Mouse (Mus musculus): ENCODE measurements around the gene Cers1. TPM values are rescaled to one million over a fixed set of nuclear protein-coding genes. Genes with fewer than 3 reads are reported as not detected.

The Cers1 gene
- polyA plus RNA-seq, 1 experiment from 2014 or later = 38.8 TPM

DNA sequence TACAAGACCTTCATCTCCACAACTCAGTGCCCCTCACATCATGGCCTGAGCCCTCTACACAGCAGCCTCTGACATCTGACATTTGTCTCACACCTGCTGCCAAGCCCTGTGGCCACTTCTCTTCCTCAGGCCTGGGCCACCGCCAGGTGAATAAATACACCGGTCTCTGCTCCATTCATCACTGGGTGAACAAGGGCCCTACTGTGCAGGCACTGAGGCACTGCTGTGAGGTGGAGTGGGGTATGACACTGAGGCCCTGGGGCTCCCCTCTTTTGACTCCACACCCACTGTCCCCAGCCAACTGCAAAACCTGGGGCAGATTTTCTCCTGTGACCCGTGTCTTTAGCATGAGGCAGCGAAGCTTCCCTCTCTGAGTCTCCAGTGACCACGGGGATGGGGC is 51.0 kb downstream of the Cers1 start:
- WGBS = 72% methylated on average over 5 of the region's 5 CpGs
- no peak for ATAC-seq (ENCODE audit: low FRiP score, low TSS enrichment)
- H3K9me3 ChIP-seq (ENCODE audit: control insufficient read depth, low read length) = no peaks in the 10 kb centered on the region

DNA sequence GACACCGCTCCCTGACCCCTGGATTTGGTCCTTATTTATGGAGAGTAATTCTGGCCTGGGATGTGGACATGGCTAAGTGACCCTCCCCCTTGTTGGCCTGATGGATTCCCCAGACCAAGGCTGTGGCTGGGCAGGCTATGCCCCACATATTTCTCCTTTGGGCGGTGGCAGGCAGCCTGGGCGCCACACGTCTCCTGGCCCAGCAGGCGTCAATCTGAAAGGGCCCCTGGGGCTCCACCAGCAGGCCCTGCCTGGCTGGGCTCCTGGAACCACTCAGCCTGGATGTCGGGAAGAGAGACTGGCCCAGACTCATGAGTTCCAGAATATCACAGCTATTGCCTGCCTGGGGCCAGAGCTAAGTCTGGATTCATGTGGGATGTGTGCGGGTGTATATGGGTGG is 54.9 kb downstream of the Cers1 start:
- ATAC-seq (ENCODE audit: low FRiP score, low TSS enrichment) = no peak
- Histone ChIP-seq H3K27ac (replicated peaks; ENCODE audit: low read depth, low read length) (no peak overlapping the region), H3K4me3 (replicated peaks; ENCODE audit: low read depth, low read length) (no peak overlapping the region), H3K9ac (replicated peaks; ENCODE audit: low read length) (no peak overlapping the region), H3K36me3 (ENCODE audit: control insufficient read depth, insufficient read depth, low read length) (no peaks in the 10 kb centered on the region), H3K27me3 (ENCODE audit: control insufficient read depth, insufficient read depth, low read length) (peaks cover 42% of the 10 kb centered on the region), H3K4me1 (ENCODE audit: control insufficient read depth, insufficient read depth, low read length) (0 out of 2 replicates have a peak, but pooled peaks cover 7% of the 10 kb centered on the region), H3K4me2 (ENCODE audit: low read length) (no peak overlapping the region), H3K9me3 (ENCODE audit: control insufficient read depth, low read length) (no peaks in the 10 kb centered on the region)
- WGBS = 80% methylated on average over 7 of the region's 7 CpGs
- no peak for DNase-seq

More for the DNA sequence above, 51.0 kb downstream of the Cers1 start:
- Histone ChIP-seq H3K36me3 (ENCODE audit: control insufficient read depth, insufficient read depth, low read length) (no peaks in the 10 kb centered on the region), H3K27ac (replicated peaks; ENCODE audit: low read depth, low read length) (no peak overlapping the region), H3K9ac (replicated peaks; ENCODE audit: low read length) (no peak overlapping the region), H3K4me2 (ENCODE audit: low read length) (no peak overlapping the region), H3K4me3 (replicated peaks; ENCODE audit: low read depth, low read length) (no peak overlapping the region), H3K27me3 (ENCODE audit: control insufficient read depth, insufficient read depth, low read length) (peaks cover 3% of the 10 kb centered on the region; the same call in 1 of the 2 replicates), H3K4me1 (ENCODE audit: control insufficient read depth, insufficient read depth, low read length) (no peaks in the 10 kb centered on the region)
- DNase-seq = no peak

DNA sequence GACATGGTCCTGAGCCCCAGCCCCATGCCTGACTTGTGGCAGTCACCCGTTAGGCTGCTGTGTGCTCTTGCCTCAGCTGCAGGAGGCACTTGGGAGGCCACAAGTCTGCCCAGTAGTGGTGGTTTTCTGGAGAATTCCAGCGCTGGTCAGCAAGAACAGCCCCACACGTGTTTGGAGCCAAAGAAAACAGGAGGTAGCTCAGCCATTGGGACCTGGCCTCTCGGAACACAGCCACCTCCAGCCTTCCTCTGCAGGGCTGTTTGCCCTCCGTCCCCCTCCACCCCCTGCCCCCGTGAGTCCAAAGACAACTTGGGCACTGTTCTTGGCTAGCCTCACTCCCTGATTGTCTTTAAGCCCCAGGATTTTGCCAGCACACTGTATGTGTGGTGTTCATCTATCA is 56.4 kb downstream of the Cers1 start:
- Histone ChIP-seq H3K4me2 (ENCODE audit: low read length) (no peak overlapping the region), H3K27me3 (ENCODE audit: control insufficient read depth, insufficient read depth, low read length) (peaks cover 57% of the 10 kb centered on the region), H3K4me1 (ENCODE audit: control insufficient read depth, insufficient read depth, low read length) (0 out of 2 replicates have a peak, but pooled peaks cover 7% of the 10 kb centered on the region), H3K4me3 (replicated peaks; ENCODE audit: low read depth, low read length) (no peak overlapping the region), H3K9ac (replicated peaks; ENCODE audit: low read length) (no peak overlapping the region), H3K9me3 (ENCODE audit: control insufficient read depth, low read length) (no peaks in the 10 kb centered on the region), H3K27ac (replicated peaks; ENCODE audit: low read depth, low read length) (no peak overlapping the region), H3K36me3 (ENCODE audit: control insufficient read depth, insufficient read depth, low read length) (no peaks in the 10 kb centered on the region)
- DNase-seq = no peak
- 27% methylated on average over 6 of the region's 6 CpGs for WGBS
- no peak for ATAC-seq (ENCODE audit: low FRiP score, low TSS enrichment)

DNA sequence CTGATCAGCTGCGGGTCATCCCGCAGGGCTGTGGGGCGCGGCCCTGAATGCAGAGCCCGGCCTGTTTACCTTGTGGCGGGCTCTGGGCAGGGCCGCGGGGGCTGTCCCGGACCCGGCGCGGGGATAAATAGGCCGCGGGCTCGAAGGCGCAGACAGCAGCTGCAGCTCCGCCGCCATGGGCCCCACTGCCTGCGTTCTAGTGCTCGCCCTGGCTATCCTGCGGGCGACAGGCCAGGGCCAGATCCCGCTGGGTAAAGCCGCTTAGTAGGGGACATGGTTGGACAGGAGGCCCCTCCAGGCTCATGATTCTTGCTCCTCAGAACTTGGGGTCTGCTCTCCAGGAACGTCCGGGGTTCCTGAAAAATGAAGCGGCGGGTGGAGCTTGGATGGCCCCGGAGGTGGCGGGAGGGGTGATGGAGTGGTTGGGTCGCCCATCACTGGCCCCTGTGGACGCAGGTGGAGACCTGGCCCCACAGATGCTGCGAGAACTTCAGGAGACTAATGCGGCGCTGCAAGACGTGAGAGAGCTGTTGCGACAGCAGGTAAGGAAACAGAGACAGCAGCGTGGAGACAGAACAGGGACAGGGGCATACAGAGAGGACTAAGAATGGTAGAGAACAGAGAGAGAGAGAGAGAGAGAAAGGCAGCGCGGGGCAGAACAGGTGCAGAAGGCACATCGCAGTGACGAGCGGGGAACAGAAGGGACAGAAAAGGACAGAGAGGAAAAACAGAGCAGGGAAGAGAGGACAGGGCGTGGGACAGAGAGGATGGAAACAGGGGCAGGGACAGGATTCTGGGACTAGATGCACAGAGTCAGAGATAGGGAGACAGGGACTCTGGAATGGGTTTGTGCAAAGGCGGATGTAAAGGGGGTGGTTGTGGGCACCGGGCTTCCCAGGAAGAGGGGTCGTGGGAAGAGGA is 58.1 kb downstream of the Cers1 start, which contains the start of gene Comp:
Gene Comp, plus strand, starts transcription at position 162 of the 921 bp plus-strand sequence.
- DNase-seq (no peak), ATAC-seq (ENCODE audit: low FRiP score, low TSS enrichment) (no peak)
- WGBS = 1% methylated on average over 47 of the region's 47 CpGs
- no peak within 1 kb of the TSS for H3K9ac ChIP-seq (replicated peaks; ENCODE audit: low read length)
- peaks cover 72% of the 10 kb centered on the region for H3K27me3 ChIP-seq (ENCODE audit: control insufficient read depth, insufficient read depth, low read length)
- peak within 1 kb of the TSS; percentile 29 for H3K4me3 ChIP-seq (replicated peaks; ENCODE audit: low read depth, low read length)
- no peak within 1 kb of the TSS for H3K27ac ChIP-seq (replicated peaks; ENCODE audit: low read depth, low read length)
- H3K36me3 ChIP-seq (ENCODE audit: control insufficient read depth, insufficient read depth, low read length) = no peaks in the 10 kb centered on the region
- no peaks in the 10 kb centered on the region for H3K9me3 ChIP-seq (ENCODE audit: control insufficient read depth, low read length)
- peak within 1 kb of the TSS; percentile 45 for H3K4me2 ChIP-seq (ENCODE audit: low read length)
- H3K4me1 ChIP-seq (ENCODE audit: control insufficient read depth, insufficient read depth, low read length) = 0 out of 2 replicates have a peak, but pooled peaks cover 7% of the 10 kb centered on the region

GRCm38 (mm10) chr8:70374318-70374927 is 58.8 kb downstream of the Cers1 start:
- Histone ChIP-seq H3K36me3 (ENCODE audit: control insufficient read depth, insufficient read depth, low read length) (no peaks in the 10 kb centered on the region), H3K27ac (replicated peaks; ENCODE audit: low read depth, low read length) (no peak overlapping the region), H3K9ac (replicated peaks; ENCODE audit: low read length) (no peak overlapping the region), H3K4me1 (ENCODE audit: control insufficient read depth, insufficient read depth, low read length) (0 out of 2 replicates have a peak, but pooled peaks cover 7% of the 10 kb centered on the region), H3K27me3 (ENCODE audit: control insufficient read depth, insufficient read depth, low read length) (peaks cover 79% of the 10 kb centered on the region), H3K4me3 (replicated peaks; ENCODE audit: low read depth, low read length) (peak overlapping the region; percentile 29), H3K9me3 (ENCODE audit: control insufficient read depth, low read length) (no peaks in the 10 kb centered on the region), H3K4me2 (ENCODE audit: low read length) (peak overlapping the region; percentile 45)
- 0 out of 2 replicates have a peak, but pooled peaks have one; percentile 41 for ATAC-seq (ENCODE audit: low FRiP score, low TSS enrichment)
- under 1% methylated on average over 53 of the region's 53 CpGs for WGBS
- DNase-seq = peak; percentile 56

DNA sequence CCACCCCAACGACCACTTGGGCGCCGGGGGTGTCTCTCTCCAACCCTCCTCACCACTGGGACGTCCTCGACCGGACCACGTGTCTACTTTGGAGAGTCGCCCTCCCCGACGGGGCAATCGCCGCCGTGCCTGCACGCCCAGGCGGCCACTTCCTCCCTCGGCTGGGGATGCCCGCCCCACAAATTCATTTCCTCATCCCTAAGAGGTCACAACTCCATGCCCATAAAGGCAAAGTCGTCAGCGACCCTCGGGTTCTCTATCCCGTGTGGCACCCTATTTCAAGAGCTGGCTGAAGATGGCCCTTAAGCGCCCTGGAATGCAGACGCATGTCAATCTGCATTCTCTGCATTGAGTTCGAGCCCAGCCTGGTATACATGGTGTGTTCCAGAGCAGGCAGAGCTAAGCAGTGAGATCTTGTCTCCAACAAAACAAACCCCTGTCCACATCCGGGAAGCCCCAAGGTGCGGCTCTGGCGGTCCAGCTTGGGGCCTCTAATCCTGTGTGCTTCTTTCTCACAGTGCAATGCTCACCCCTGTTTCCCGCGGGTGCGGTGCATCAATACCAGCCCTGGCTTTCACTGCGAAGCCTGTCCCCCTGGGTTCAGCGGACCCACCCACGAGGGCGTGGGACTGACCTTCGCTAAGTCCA is 59.8 kb downstream of the Cers1 start:
- WGBS = 6% methylated on average over 35 of the region's 35 CpGs
- ATAC-seq (ENCODE audit: low FRiP score, low TSS enrichment) = no peak
- H3K4me3 ChIP-seq (replicated peaks; ENCODE audit: low read depth, low read length) = no peak overlapping the region

DNA sequence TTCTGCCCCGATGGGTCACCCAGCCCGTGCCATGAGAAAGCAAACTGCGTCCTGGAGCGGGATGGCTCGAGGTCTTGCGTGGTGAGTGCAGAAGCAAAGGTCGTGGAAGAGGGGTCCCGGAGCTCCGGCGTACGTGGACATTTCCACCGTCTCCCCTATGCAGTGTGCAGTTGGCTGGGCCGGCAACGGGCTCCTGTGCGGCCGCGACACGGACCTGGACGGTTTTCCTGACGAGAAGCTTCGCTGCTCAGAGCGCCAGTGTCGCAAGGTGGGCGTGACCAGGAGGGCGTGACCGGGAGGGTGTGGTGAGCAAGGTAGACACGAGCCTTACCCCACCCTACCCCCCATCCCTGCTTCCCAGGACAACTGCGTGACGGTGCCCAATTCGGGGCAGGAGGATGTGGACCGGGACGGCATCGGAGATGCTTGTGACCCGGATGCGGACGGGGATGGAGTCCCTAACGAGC is 60.7 kb downstream of the Cers1 start:
- Histone ChIP-seq H3K4me2 (ENCODE audit: low read length) (no peak overlapping the region; the same call in 1 of the 2 replicates), H3K27me3 (ENCODE audit: control insufficient read depth, insufficient read depth, low read length) (peaks cover 79% of the 10 kb centered on the region), H3K9me3 (ENCODE audit: control insufficient read depth, low read length) (no peaks in the 10 kb centered on the region), H3K4me1 (ENCODE audit: control insufficient read depth, insufficient read depth, low read length) (0 out of 2 replicates have a peak, but pooled peaks cover 7% of the 10 kb centered on the region), H3K36me3 (ENCODE audit: control insufficient read depth, insufficient read depth, low read length) (no peaks in the 10 kb centered on the region), H3K9ac (replicated peaks; ENCODE audit: low read length) (no peak overlapping the region), H3K4me3 (replicated peaks; ENCODE audit: low read depth, low read length) (peak overlapping the region; percentile 3; the same call in 1 of the 2 replicates), H3K27ac (replicated peaks; ENCODE audit: low read depth, low read length) (no peak overlapping the region)
- WGBS = 7% methylated on average over 37 of the region's 37 CpGs
- ATAC-seq (ENCODE audit: low FRiP score, low TSS enrichment) = no peak
- DNase-seq = no peak

More for the DNA sequence above, 59.8 kb downstream of the Cers1 start:
- H3K9me3 ChIP-seq (ENCODE audit: control insufficient read depth, low read length) = no peaks in the 10 kb centered on the region
- H3K27ac ChIP-seq (replicated peaks; ENCODE audit: low read depth, low read length) = no peak overlapping the region
- DNase-seq = no peak
- H3K27me3 ChIP-seq (ENCODE audit: control insufficient read depth, insufficient read depth, low read length) = peaks cover 79% of the 10 kb centered on the region
- H3K4me2 ChIP-seq (ENCODE audit: low read length) = 0 out of 2 replicates have a peak overlapping the region, but pooled peaks have one; percentile 45
- no peak overlapping the region for H3K9ac ChIP-seq (replicated peaks; ENCODE audit: low read length)
- 0 out of 2 replicates have a peak, but pooled peaks cover 7% of the 10 kb centered on the region for H3K4me1 ChIP-seq (ENCODE audit: control insufficient read depth, insufficient read depth, low read length)
- no peaks in the 10 kb centered on the region for H3K36me3 ChIP-seq (ENCODE audit: control insufficient read depth, insufficient read depth, low read length)

- Histone ChIP-seq H3K4me1 (ENCODE audit: control insufficient read depth, insufficient read depth, low read length) (0 out of 2 replicates have a peak, but pooled peaks cover 7% of the 10 kb centered on the region), H3K27me3 (ENCODE audit: control insufficient read depth, insufficient read depth, low read length) (peaks cover 71% of the 10 kb centered on the region), H3K9ac (replicated peaks; ENCODE audit: low read length) (no peak overlapping the region), H3K27ac (replicated peaks; ENCODE audit: low read depth, low read length) (no peak overlapping the region), H3K36me3 (ENCODE audit: control insufficient read depth, insufficient read depth, low read length) (no peaks in the 10 kb centered on the region), H3K9me3 (ENCODE audit: control insufficient read depth, low read length) (no peaks in the 10 kb centered on the region), H3K4me2 (ENCODE audit: low read length) (no peak overlapping the region), H3K4me3 (replicated peaks; ENCODE audit: low read depth, low read length) (no peak overlapping the region)
- ATAC-seq (ENCODE audit: low FRiP score, low TSS enrichment) = no peak
- no peak for DNase-seq
- 15% methylated on average over 15 of the region's 15 CpGs for WGBS
Observed at GRCm38 (mm10) chr8:70377049-70377448, 61.5 kb downstream of the Cers1 start.

All from midbrain, embryonic 14.5 days (tissue).